Mouse (Mus musculus): ENCODE measurements around the gene Ilk.
"Not testable (repeated sequence)": the region's sequence is repeated elsewhere in the genome, so short reads cannot be mapped to it uniquely, and the experiment has no call there.

GRCm38 (mm10) chr7:105742539-105743215 is 6.3 kb downstream of the Ilk start:
- TF ChIP-seq POLR2A (IDR thresholded peaks at IDR 0.05; ENCODE audit: control insufficient read depth, extremely low read depth, insufficient read depth, low read length, poor library complexity); CTCF (IDR thresholded peaks at IDR 0.05; ENCODE audit: borderline replicate concordance, control insufficient read depth, extremely low read depth, insufficient read depth, low read length, poor library complexity): not testable (repeated sequence)
